Mouse (Mus musculus) hindbrain, postnatal 0 days (tissue): ENCODE measurements at regions not wholly inside any gene's neighbourhood (a gene's known extent, or its start where the extent isn't known, plus 50 kb on each side); places are given as distances from the start of the nearest gene placed in this dataset.

Experiments
- ATAC-seq: fragments of 200-750 bp; cut with Nextera tagmentation; 2 replicates; pipeline ENCODE4 v1.8.0; 2017; ENCODE audit warnings: mild to moderate bottlenecking, moderate TSS enrichment, moderate library complexity
- DNase-seq: peaks from one replicate; pipeline ENCODE4 v3.0.0-alpha.2; 2015; ENCODE audit warnings: low spot score
- H3K27ac ChIP-seq: fragments of 300-500 bp; sonication (generic); 2 replicates; pipeline ENCODE4 v1.5.1; 2014; ENCODE audit warnings: mild to moderate bottlenecking
- H3K27me3 ChIP-seq: fragments of 300-500 bp; sonication (generic); 2 replicates; pipeline ENCODE4 v1.6.1; 2014; ENCODE audit warnings: low read length, mixed read lengths; ENCODE audit not compliant: insufficient read depth
- H3K36me3 ChIP-seq: fragments of 300-500 bp; sonication (generic); 2 replicates; pipeline ENCODE4 v1.6.1; 2014; ENCODE audit warnings: low read length, mixed read lengths; ENCODE audit not compliant: insufficient read depth
- H3K4me1 ChIP-seq: fragments of 300-500 bp; sonication (generic); 2 replicates; pipeline ENCODE4 v1.6.1; 2014; ENCODE audit warnings: antibody characterized with exemption, low read length, mixed read lengths; ENCODE audit not compliant: insufficient read depth
- H3K4me2 ChIP-seq: fragments of 300-500 bp; sonication (generic); 2 replicates; pipeline ENCODE4 v1.6.1; 2014; ENCODE audit warnings: low read depth, mild to moderate bottlenecking, low read length, moderate library complexity, mixed read lengths
- H3K4me3 ChIP-seq: fragments of 300-500 bp; sonication (generic); 2 replicates; pipeline ENCODE4 v1.5.1; 2014; ENCODE audit warnings: low read length
- H3K9ac ChIP-seq: fragments of 300-500 bp; sonication (generic); replicated peaks from 2 replicates; pipeline ENCODE4 v1.6.1; 2014; ENCODE audit warnings: mild to moderate bottlenecking, low read length, moderate library complexity, mixed read lengths
- H3K9me3 ChIP-seq: fragments of 300-500 bp; sonication (generic); 2 replicates; pipeline ENCODE4 v1.6.1; 2016; ENCODE audit warnings: low read length, mixed read lengths
- CTCF ChIP-seq: IDR thresholded peaks from 2 replicates; pipeline ENCODE4 v1.5.1; 2016; ENCODE audit warnings: antibody characterized with exemption, control low read depth, low read depth
- WGBS: fragments of 180-500 bp; shearing (Covaris S2); extraction: QIAGEN DNeasy Blood & Tissue Kit; methylation state at CpG from one replicate; pipeline ENCODE4 v1.1.7; 2014; 5-methylcytosine and 5-hydroxymethylcytosine counted together

DNA sequence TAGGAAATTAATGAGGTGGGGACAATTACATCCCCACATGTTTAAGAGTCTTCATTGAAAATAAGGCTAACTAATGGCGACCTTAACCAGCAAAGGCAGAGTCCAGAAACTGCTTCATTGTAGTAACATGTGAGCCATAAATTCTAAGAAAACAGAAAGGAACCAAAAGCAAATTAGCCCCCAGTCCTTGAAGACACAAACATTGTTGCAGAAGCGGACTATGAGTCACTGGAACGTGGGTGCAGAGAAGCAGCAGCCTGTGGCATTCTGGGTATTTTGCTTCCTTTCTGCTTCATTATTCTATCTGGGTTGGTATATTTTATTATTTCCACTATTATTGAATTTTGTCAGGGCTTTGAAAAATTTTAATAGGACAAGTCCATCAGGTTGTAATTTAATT is 78.6 kb upstream of the 1700024P04Rik start:
- Histone ChIP-seq H3K4me1 (no peaks in the 10 kb centered on the region), H3K4me2 (no peak overlapping the region), H3K4me3 (no peak overlapping the region), H3K27me3 (no peaks in the 10 kb centered on the region), H3K9ac (no peak overlapping the region), H3K27ac (no peak overlapping the region), H3K36me3 (no peaks in the 10 kb centered on the region), H3K9me3 (no peaks in the 10 kb centered on the region)
- ATAC-seq (no peak), DNase-seq (no peak)
- 74% methylated on average over 3 of the region's 3 CpGs for WGBS
- no peak for TF ChIP-seq CTCF

DNA sequence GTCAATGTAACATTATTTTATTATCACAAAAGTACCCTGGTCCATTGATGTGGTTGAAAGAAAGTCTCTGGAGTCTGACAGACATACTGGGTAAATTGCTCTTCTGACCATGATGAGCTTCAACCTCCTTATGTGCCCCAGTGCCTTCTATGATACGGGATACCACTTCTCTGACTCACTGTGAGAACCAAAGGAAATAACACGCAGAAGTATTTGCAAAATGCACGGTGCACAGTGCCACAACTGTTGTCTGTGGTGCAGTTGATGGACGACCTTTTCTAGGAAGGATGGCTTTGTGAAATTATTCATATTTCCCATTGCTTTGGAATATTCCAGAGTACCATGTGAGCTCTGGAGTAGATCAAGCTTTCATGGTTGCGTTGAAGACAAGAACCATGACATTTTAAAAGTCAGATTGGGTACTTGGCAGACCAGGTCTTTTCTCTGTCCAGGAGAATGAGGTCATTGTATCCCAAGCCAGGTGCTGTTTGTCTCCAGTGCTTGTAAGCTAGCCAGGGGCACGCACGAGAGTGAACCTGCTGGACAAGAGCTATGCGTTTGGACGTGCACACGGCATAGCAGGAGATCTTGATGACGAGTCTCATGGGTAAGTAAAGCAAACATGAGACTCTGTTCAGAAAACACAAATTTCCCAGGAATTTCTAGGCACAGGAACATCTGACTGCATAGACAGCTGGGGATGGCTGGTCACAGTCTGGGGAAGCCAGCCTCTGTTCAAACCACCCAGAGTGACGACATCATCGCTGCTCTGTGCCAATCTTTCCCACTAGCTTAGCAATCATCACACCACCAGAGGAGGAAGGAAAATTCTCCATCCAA is 74.0 kb upstream of the 1700024P04Rik start:
- no peak overlapping the region for H3K4me2 ChIP-seq
- no peak overlapping the region for H3K27ac ChIP-seq
- H3K4me3 ChIP-seq: no peak overlapping the region
- WGBS: 78% methylated on average over 13 of the region's 13 CpGs
- peaks cover 7% of the 10 kb centered on the region; the same call in 1 of the 2 replicates for H3K4me1 ChIP-seq
- no peaks in the 10 kb centered on the region for H3K9me3 ChIP-seq
- H3K27me3 ChIP-seq: no peaks in the 10 kb centered on the region
- TF ChIP-seq CTCF: no peak
- H3K9ac ChIP-seq: no peak overlapping the region
- ATAC-seq (no peak), DNase-seq (no peak)
- no peaks in the 10 kb centered on the region for H3K36me3 ChIP-seq

DNA sequence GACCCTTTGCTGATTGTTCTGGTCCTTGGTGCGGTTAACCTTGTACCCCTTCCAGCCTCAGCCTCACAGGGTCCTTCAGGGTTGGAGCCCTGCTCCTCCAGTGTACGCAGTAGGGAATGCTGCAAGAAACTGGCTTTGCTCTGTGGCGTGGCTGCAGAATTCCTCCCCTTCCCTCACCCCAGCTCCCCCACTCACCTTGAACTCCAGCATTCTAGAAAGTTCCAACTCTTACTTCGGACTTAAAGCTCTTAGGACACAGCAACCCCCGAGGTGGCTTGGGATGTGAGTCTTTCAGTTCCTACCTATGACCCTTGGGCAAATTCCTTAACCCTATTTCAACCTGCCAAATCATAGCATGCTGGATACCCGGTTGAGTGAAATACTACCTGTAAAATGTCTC is 73.3 kb upstream of the 1700024P04Rik start:
- peaks cover 7% of the 10 kb centered on the region; the same call in 1 of the 2 replicates for H3K4me1 ChIP-seq
- no peak overlapping the region for H3K27ac ChIP-seq
- DNase-seq (no peak), ATAC-seq (no peak)
- no peak overlapping the region for H3K4me2 ChIP-seq
- H3K9me3 ChIP-seq: no peaks in the 10 kb centered on the region
- H3K4me3 ChIP-seq: no peak overlapping the region
- no peak for TF ChIP-seq CTCF
- no peak overlapping the region for H3K9ac ChIP-seq
- WGBS: 89% methylated on average over 6 of the region's 6 CpGs
- no peaks in the 10 kb centered on the region for H3K36me3 ChIP-seq
- H3K27me3 ChIP-seq: no peaks in the 10 kb centered on the region

DNA sequence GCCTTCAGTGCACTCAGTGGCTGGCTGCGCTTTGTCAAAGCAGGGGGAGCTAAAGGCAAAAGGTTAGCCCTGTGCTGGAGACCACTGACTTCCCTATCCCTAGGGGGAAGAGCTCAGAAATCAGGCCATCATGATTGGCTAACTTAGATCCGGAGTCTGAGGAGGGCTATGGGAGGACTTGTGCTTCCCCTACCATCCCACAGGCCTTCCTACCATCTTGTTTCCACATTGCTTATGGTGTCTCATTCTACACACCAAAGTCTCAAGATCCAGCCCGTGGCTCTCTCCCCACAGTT is 72.9 kb upstream of the 1700024P04Rik start:
- ATAC-seq (no peak), DNase-seq (no peak)
- no peak overlapping the region for H3K27ac ChIP-seq
- no peaks in the 10 kb centered on the region for H3K9me3 ChIP-seq
- H3K4me2 ChIP-seq: no peak overlapping the region
- TF ChIP-seq CTCF: no peak
- no peak overlapping the region for H3K9ac ChIP-seq
- no peak overlapping the region for H3K4me3 ChIP-seq
- H3K36me3 ChIP-seq: no peaks in the 10 kb centered on the region
- WGBS: 49% methylated on average over 3 of the region's 3 CpGs
- no peaks in the 10 kb centered on the region for H3K27me3 ChIP-seq
- peaks cover 7% of the 10 kb centered on the region; the same call in 1 of the 2 replicates for H3K4me1 ChIP-seq

DNA sequence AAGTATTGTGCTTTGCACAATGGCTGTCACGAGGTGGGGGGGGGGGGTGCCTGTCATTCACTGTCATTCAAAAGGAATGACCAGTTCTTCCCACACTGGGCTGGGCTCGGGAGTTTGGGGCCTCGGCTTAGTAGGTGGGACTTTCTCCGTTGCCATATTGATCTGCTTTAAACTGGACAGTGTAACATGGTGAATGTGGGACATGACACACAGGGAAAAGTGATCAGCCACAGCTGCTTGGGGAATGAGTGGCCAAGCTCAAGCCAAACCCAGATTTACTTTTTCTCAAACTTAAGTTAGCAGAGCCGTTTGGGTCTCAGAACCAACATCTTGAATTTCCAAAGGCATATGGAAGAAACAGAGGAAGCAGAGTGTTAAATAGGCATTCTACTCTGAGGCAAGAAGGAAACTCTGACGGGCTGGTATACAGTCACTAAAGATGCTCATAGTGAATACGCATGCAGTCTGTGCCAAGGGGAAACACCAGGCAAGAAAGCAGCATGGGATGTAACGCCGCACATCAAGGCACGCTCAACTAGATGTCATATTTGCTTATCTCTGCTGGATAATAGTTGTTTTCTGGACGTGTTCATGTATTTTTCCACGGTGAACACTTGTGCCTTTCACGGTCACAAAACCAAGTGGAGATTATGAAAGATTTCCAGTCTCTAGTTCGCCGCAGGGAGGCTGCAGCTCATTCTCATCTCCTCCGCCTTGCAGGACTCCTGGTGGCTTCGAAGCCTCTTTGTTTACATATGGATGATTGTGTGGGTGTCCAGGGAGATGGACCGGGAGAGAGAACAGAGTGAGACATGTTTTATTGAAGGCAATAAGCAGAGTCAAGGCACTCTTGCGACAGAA is 72.3 kb upstream of the 1700024P04Rik start:
- Histone ChIP-seq H3K4me1 (peaks cover 7% of the 10 kb centered on the region; the same call in 1 of the 2 replicates), H3K9ac (no peak overlapping the region), H3K4me2 (no peak overlapping the region), H3K27me3 (no peaks in the 10 kb centered on the region), H3K9me3 (no peaks in the 10 kb centered on the region), H3K4me3 (no peak overlapping the region), H3K36me3 (no peaks in the 10 kb centered on the region), H3K27ac (no peak overlapping the region)
- 35% methylated on average over 19 of the region's 19 CpGs for WGBS
- TF ChIP-seq CTCF: no peak
- DNase-seq (no peak), ATAC-seq (no peak)

DNA sequence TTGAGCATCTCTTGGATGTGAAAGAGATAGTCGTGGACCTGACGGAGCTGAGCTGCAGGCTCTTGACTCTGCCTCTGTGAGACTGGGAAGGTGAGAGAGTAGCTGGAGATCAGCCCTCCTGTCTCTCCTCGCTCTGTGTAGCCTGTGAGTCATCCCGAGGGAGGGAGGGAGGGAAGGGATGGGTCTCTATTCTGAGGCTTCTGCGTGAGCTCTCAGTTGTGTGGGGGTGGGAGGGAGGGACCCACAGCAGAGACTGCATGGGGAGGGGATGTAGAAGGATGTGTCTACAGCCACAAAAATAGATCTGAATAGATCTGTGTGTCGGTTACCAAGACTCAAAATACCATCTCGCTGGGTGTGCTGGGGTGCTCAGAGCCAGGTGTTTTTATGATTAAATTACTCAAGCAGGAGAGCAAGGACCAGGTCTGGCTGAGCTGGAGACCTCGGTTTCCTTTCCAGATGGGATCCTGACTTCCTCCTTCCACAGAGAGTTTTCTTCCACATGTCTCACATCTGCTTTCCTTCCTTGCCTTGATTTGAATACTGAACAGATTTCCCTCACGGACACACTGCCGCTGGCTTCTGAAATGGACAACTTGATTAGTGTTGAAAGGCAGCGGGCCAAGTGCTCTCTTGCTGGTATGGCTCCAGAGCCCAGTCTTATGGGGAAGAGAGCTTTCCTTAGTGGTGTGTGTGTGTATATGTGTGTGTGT is 71.4 kb upstream of the 1700024P04Rik start:
- H3K27ac ChIP-seq: no peak overlapping the region
- H3K4me3 ChIP-seq: no peak overlapping the region
- ATAC-seq (peak; percentile 35; the same call in 1 of the 2 replicates), DNase-seq (no peak)
- no peaks in the 10 kb centered on the region for H3K9me3 ChIP-seq
- H3K9ac ChIP-seq: no peak overlapping the region
- no peak overlapping the region for H3K4me2 ChIP-seq
- H3K36me3 ChIP-seq: no peaks in the 10 kb centered on the region
- no peaks in the 10 kb centered on the region for H3K27me3 ChIP-seq
- H3K4me1 ChIP-seq: peaks cover 7% of the 10 kb centered on the region; the same call in 1 of the 2 replicates
- 38% methylated on average over 11 of the region's 11 CpGs for WGBS
- TF ChIP-seq CTCF: no peak
